Mouse (Mus musculus) midbrain, embryonic 10.5 days (tissue): ENCODE data around the gene Mbd5. TPM values are rescaled to one million over a fixed set of nuclear protein-coding genes. Genes with fewer than 3 reads are reported as not detected.

Source experiments
- DNase-seq: peaks from one replicate; pipeline ENCODE4 v3.0.0-alpha.2; 2017; ENCODE audit warnings: low spot score
- H3K27ac ChIP-seq: fragments of 300-500 bp; sonication (generic); replicated peaks from 2 replicates; pipeline ENCODE4 v1.5.1; 2016; ENCODE audit warnings: mild to moderate bottlenecking
- H3K27me3 ChIP-seq: fragments of 300-500 bp; sonication (generic); 2 replicates; pipeline ENCODE4 v1.6.1; 2016; ENCODE audit warnings: low read depth, mild to moderate bottlenecking; ENCODE audit not compliant: poor library complexity, severe bottlenecking
- H3K36me3 ChIP-seq: fragments of 300-500 bp; sonication (generic); 2 replicates; pipeline ENCODE4 v1.6.1; 2016; ENCODE audit warnings: mild to moderate bottlenecking, moderate library complexity
- H3K4me1 ChIP-seq: fragments of 300-500 bp; sonication (generic); 2 replicates; pipeline ENCODE4 v1.6.1; 2016
- H3K4me3 ChIP-seq: fragments of 300-500 bp; sonication (generic); 2 replicates; pipeline ENCODE4 v1.5.1; 2016; ENCODE audit warnings: mild to moderate bottlenecking, moderate library complexity
- H3K9me3 ChIP-seq: fragments of 300-500 bp; sonication (generic); replicated peaks from 2 replicates; pipeline ENCODE4 v1.6.1; 2016; ENCODE audit warnings: mild to moderate bottlenecking
- WGBS: fragments of 180-500 bp; shearing (Covaris S2); methylation state at CpG from one replicate; pipeline ENCODE4 v1.1.7; 2016; 5-methylcytosine and 5-hydroxymethylcytosine counted together
- polyA plus RNA-seq: library from polyadenylated mRNA; unstranded; fragments of >200 nt; fragmentation: Nextera tagmentation; extraction: Ambion mirVana; gene quantifications from 2 replicates; pipeline ENCODE4 v1.2.1, GENCODE M21; 2016

Gene Mbd5
- polyA plus RNA-seq, 1 experiment from 2014 or later: 21.9 TPM

DNA sequence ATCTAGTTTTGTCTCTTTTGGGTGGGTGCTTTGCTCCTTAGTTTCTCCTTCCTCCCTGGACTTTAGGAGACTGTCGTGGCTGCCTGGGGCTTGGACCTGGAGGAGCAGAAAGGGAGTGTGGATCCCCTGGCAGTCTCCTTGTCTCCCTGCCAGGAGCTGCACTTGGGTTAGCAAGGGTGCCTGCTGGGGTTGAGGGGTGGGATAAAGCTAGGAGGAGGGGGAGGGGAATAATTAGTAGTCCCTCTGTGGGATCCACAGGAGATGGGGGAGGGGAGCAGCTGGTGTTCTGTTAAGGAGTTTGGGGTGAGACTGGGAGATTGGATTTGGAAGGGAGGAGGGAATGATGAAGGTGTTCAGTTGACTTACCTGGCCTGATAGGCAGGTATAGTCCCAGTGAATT, 337.7 kb downstream of the Mbd5 start:
- 10% methylated on average over 1 of the region's 1 CpGs for WGBS
- Histone ChIP-seq H3K9me3 (no peaks in the 10 kb centered on the region), H3K27me3 (no peaks in the 10 kb centered on the region), H3K4me1 (peaks cover 7% of the 10 kb centered on the region), H3K4me3 (no peak overlapping the region), H3K36me3 (no peaks in the 10 kb centered on the region), H3K27ac (0 out of 2 replicates have a peak overlapping the region, but pooled peaks have one; percentile 7)
- no peak for DNase-seq

DNA sequence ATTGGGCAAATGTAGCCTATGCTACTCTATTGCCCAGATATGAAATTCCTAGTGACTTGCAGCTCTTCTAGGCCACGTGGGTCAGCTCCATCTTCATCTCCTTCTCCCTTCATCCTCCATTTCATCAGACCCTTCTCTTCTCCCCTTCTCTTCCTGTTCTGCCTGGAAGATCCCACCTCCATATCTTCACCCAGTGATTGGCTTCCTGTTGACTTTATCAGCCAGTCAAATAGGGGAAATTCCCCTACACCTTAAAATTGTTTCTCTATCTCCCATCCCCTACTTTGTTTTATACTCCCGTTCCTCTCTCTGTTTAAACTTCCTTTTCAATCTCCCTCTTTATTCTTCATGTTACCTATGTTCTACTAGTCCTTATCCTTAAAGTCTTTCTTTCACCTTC, 342.4 kb downstream of the Mbd5 start:
- no peak for DNase-seq
- Histone ChIP-seq H3K9me3 (no peaks in the 10 kb centered on the region), H3K4me3 (no peak overlapping the region), H3K27me3 (no peaks in the 10 kb centered on the region), H3K27ac (no peak overlapping the region), H3K4me1 (peaks cover 7% of the 10 kb centered on the region), H3K36me3 (no peaks in the 10 kb centered on the region)
- WGBS: 85% methylated on average over 2 of the region's 2 CpGs

DNA sequence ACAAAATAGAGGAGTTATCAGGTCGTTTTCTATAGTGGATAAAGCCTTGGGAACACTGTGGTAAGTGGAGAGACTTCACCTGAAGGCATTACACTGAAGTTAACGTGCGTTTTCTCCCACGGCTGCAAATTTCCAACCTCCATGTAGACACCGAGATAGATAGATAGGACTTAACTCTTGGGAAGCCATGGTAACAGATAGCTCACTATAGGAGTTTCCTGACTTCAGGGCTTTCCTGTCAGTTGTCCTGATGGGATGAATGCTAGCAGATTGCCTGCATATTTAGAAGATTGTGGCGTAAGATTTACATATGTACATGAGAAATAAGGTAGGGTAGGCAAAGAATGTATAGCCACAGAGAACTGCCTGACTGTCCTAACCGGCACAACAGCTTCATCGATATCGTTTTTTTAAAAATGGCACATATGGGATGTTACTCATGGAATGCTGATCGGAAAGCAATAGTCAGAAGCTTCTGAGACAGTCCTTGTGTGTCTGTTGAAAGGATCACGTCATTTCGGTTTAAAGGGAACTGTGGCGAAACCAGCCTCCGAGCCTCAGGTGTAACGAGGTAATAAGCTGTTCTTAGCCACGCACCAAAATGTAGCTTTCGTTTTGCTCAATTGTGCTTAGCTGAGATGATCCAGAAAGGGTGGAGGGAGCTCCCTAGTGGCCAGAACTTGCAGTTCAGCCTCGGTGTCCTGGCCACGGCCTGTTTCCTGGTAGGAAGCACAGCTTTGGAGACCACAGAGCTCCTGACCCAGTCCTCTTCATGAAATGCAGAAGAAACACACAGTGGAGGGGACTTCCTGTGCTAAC, 363.5 kb downstream of the Mbd5 start:
- no peaks in the 10 kb centered on the region for H3K27me3 ChIP-seq
- DNase-seq: peak; percentile 72
- no peaks in the 10 kb centered on the region for H3K36me3 ChIP-seq
- WGBS: 50% methylated on average over 19 of the region's 19 CpGs
- 0 out of 2 replicates have a peak, but pooled peaks cover 3% of the 10 kb centered on the region for H3K4me1 ChIP-seq
- peak overlapping the region; percentile 40 for H3K4me3 ChIP-seq
- no peaks in the 10 kb centered on the region for H3K9me3 ChIP-seq
- H3K27ac ChIP-seq: no peak overlapping the region

DNA sequence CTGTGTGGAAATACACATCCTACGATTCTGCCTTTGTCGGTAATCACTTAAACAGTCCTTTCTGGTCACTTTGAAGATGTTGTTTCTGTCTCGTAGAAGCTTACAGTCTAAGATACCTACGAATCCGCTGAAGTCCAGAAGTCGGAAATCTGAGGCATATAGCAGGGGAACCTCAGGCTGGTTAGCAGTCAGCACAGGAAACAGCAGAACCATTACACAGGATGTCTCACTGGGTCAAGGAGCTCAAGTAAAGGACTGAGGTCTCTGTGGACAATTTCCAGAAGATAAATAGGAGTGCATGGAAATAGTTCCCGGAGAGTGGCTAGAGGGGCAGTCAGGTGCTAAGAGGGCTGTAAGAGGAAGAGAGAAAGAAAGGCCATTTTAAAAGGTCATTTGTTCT, 384.3 kb downstream of the Mbd5 start:
- no peaks in the 10 kb centered on the region for H3K27me3 ChIP-seq
- H3K4me1 ChIP-seq: no peaks in the 10 kb centered on the region
- 92% methylated on average over 7 of the region's 7 CpGs for WGBS
- DNase-seq: no peak
- H3K36me3 ChIP-seq: no peaks in the 10 kb centered on the region
- no peak overlapping the region for H3K4me3 ChIP-seq
- H3K9me3 ChIP-seq: no peaks in the 10 kb centered on the region
- H3K27ac ChIP-seq: no peak overlapping the region

- Histone ChIP-seq H3K36me3 (no peaks in the 10 kb centered on the region), H3K27me3 (no peaks in the 10 kb centered on the region), H3K27ac (no peak overlapping the region), H3K4me1 (no peaks in the 10 kb centered on the region), H3K4me3 (no peak overlapping the region), H3K9me3 (no peaks in the 10 kb centered on the region)
- WGBS: 90% methylated on average over 9 of the region's 9 CpGs
- DNase-seq: no peak
These were observed 386.0 kb downstream of the Mbd5 start for GRCm38 (mm10) chr2:49335267-49335666.

DNA sequence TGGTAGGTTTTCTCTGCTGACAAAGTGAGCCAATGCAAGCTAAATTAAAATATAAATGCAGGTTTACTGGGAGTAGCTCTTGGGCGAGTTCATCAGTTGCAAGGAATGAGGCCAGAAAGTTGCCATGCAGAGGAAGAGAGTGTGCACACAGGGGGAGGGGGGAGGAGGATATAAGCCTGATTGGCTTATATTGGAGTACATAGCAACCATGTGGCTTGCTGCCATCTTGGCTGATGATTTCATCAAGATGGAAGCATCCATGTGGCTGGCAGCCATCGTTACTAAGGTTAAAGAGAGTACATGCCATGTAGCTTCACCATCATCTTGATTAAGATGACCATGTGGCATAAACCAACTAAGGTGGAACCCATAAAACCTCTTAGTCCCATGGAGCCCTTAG, 395.0 kb downstream of the Mbd5 start:
- DNase-seq: no peak
- WGBS: 87% methylated on average over 2 of the region's 2 CpGs
- Histone ChIP-seq H3K9me3 (no peaks in the 10 kb centered on the region), H3K4me1 (no peaks in the 10 kb centered on the region), H3K4me3 (no peak overlapping the region), H3K36me3 (no peaks in the 10 kb centered on the region), H3K27ac (no peak overlapping the region), H3K27me3 (no peaks in the 10 kb centered on the region)

DNA sequence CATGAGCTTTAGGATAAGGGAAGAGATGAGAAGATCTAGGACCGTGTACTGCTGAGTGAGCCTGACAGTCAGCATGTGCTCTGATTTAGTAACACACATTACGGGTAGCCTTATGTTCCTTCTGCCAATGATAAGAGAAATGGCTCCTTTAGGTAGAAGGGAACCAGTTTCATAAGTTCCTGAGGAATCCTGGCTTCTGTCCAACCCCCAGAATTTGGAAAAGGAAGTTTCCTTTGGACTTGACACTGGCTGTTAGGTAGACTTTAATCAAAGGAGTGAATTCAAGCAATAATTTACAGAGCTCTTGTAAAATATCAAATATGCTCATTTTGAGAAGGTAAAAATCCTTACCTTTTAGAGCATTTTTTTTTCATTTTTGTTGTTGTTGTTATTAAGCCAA, 396.5 kb downstream of the Mbd5 start:
- no peaks in the 10 kb centered on the region for H3K9me3 ChIP-seq
- WGBS: 82% methylated on average over 2 of the region's 2 CpGs
- H3K27ac ChIP-seq: no peak overlapping the region
- H3K4me3 ChIP-seq: no peak overlapping the region
- DNase-seq: no peak
- no peaks in the 10 kb centered on the region for H3K27me3 ChIP-seq
- no peaks in the 10 kb centered on the region for H3K36me3 ChIP-seq
- H3K4me1 ChIP-seq: no peaks in the 10 kb centered on the region

DNA sequence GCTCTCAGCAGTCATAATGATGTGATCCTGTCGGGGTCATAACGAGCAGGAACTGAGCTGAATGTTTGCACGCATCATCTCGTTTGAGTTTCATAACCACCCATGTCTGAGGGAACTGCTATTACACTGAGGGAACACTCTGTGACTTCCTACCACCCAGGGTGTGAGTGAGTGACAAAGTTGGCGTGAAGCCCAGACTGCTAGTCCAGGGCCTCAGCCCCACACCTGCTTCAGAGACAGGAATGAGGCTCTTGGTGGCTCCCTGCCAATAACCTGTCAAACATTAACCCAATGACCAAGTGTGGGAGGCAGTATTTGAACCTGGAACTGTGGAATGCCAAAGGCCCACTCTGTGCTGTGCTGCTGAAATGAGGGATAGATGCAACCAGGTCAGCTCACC, 400.5 kb downstream of the Mbd5 start:
- no peaks in the 10 kb centered on the region for H3K27me3 ChIP-seq
- no peaks in the 10 kb centered on the region for H3K4me1 ChIP-seq
- H3K9me3 ChIP-seq: no peaks in the 10 kb centered on the region
- H3K4me3 ChIP-seq: no peak overlapping the region
- H3K27ac ChIP-seq: no peak overlapping the region
- 87% methylated on average over 5 of the region's 5 CpGs for WGBS
- H3K36me3 ChIP-seq: no peaks in the 10 kb centered on the region
- no peak for DNase-seq

- no peak for DNase-seq
- Histone ChIP-seq H3K27ac (no peak overlapping the region), H3K27me3 (no peaks in the 10 kb centered on the region), H3K4me1 (no peaks in the 10 kb centered on the region), H3K9me3 (no peaks in the 10 kb centered on the region), H3K36me3 (no peaks in the 10 kb centered on the region), H3K4me3 (no peak overlapping the region)
- WGBS: 83% methylated on average over 4 of the region's 4 CpGs
These were observed 401.5 kb downstream of the Mbd5 start for GRCm38 (mm10) chr2:49350852-49351251.

- WGBS: 90% methylated on average over 1 of the region's 1 CpGs
- no peak overlapping the region for H3K4me3 ChIP-seq
- H3K9me3 ChIP-seq: no peaks in the 10 kb centered on the region
- no peak for DNase-seq
- no peaks in the 10 kb centered on the region for H3K36me3 ChIP-seq
- no peaks in the 10 kb centered on the region for H3K4me1 ChIP-seq
- no peak overlapping the region for H3K27ac ChIP-seq
- H3K27me3 ChIP-seq: no peaks in the 10 kb centered on the region
These were observed 404.8 kb downstream of the Mbd5 start for GRCm38 (mm10) chr2:49354066-49354465.

DNA sequence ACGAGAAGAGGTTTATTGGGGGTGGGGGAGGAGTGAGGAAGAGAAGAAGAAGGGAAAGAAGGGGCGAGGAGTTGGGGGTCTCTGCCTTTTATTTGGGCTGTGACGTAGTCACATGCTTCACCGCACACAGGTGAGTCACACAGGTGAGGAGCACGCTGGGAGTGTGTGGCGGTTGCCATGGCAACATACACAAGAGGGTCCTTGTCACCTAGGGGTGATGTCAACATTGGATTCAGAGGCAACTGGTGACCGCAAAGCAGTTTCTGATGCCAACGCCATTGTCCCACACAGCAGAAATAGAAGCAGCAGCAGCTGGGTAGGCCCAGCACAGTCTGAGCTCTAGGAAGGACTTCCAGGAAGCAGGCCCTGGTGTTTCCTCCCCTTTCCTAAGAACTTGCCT, 406.6 kb downstream of the Mbd5 start:
- Histone ChIP-seq H3K27ac (no peak overlapping the region), H3K4me1 (no peaks in the 10 kb centered on the region), H3K36me3 (no peaks in the 10 kb centered on the region), H3K4me3 (no peak overlapping the region), H3K27me3 (no peaks in the 10 kb centered on the region), H3K9me3 (no peaks in the 10 kb centered on the region)
- DNase-seq: no peak
- 88% methylated on average over 8 of the region's 8 CpGs for WGBS

- H3K27me3 ChIP-seq: no peaks in the 10 kb centered on the region
- no peaks in the 10 kb centered on the region for H3K36me3 ChIP-seq
- H3K9me3 ChIP-seq: no peaks in the 10 kb centered on the region
- no peak for DNase-seq
- H3K27ac ChIP-seq: no peak overlapping the region
- no peaks in the 10 kb centered on the region for H3K4me1 ChIP-seq
- no peak overlapping the region for H3K4me3 ChIP-seq
- WGBS: 85% methylated on average over 7 of the region's 7 CpGs
These were observed 409.0 kb downstream of the Mbd5 start for GRCm38 (mm10) chr2:49358128-49358814.

DNA sequence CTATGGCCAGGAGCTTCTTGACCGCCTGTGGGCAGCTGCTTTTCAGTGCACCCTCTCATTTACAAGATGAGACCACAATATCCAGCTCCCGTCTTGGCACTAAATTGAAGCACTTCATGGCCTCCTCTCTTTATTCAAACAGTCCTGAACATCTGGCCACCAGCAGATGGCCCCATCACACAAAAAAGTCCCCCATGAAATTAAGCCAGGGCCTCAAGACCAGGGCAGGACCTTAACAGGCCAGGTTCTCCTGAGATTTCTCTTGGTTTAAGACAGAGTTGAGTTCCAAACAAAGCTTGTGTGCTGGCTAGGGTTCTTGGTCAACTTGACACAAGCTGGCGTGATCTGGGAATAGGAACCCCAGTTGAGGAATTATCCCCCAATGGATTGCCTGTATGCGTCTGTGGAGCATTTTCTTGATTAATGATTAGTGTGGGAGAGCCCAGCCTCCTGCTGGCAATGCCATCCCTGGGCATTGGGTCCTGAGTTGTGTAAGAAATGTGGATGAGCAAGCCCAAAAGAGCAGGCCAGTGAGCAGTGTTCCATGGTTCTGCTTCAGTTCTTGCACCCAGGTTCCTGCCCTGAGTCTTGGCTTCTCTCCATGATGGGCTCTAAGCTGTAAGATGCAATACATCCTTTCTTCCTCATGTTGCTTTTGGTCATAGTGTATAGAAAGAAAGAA, 409.7 kb downstream of the Mbd5 start:
- Histone ChIP-seq H3K9me3 (no peaks in the 10 kb centered on the region), H3K27ac (no peak overlapping the region), H3K4me1 (no peaks in the 10 kb centered on the region), H3K4me3 (no peak overlapping the region), H3K27me3 (no peaks in the 10 kb centered on the region), H3K36me3 (no peaks in the 10 kb centered on the region)
- DNase-seq: peak; percentile 41
- 76% methylated on average over 4 of the region's 4 CpGs for WGBS
